Mouse (Mus musculus): ENCODE results near the gene Bcl2a1d. TPM values are rescaled to one million over a fixed set of nuclear protein-coding genes. Genes with fewer than 3 reads are reported as not detected.
A peak's percentile ranks its signal among the peaks of the same experiment; 100 is the strongest.
"Not testable (repeated sequence)": the region's sequence is repeated elsewhere in the genome, so short reads cannot be mapped to it uniquely, and the experiment has no call there.

Bcl2a1d gene
- not detected in 2 replicates for polyA plus RNA-seq (2012; ENCODE audit: insufficient read depth, low replicate concordance)

DNA sequence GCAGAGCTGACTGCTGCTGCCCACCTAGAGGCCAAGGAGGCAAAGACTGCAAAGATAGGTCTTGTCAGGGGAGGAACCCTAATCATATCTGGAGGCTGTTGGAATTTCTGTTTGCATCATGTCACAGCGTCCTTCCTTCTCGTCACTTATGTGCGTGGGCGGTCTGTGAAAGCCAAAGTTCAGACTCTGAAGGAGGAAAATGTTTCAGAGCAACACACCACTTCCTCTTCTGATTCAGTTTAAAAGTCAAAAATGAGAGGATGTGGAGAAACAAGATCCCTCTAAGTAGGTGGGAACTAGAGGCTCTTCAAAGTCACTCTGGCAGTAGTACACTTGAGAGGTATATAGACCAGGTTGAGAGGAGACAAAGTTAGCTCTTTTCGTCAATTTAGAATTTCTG lies at the start of gene Bcl2a1d:
Gene Bcl2a1d (minus strand): TSS at position 187 of the 400 bp plus-strand sequence.
- not testable (repeated sequence) for H3K27me3 ChIP-seq (replicated peaks); H3K4me1 ChIP-seq; H3K9me3 ChIP-seq; H3K36me3 ChIP-seq (replicated peaks; ENCODE audit: low read length); H3K4me3 ChIP-seq (replicated peaks)

DNA sequence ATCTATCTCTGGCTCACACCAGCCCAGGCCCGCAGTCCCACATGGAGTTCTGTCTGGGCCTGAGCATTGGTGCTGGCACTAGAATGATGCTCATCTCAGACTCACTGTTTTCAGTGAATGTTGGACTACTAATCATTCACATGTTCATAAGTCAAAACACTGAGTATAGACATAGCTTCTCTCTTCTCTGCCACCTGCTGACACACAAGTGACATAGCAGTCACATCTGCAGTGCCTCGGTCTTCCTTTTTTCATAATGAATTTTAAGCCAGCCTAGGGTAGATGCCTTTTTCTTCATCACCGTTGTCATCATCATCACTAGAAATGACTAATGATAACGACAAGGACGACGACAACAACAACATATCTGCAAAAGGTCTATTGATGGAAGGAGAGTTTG lies 38.5 kb upstream of the Bcl2a1d start:
- H3K4me3 ChIP-seq (replicated peaks); H3K9me3 ChIP-seq; H3K36me3 ChIP-seq (replicated peaks; ENCODE audit: low read length); H3K4me1 ChIP-seq; H3K27me3 ChIP-seq (replicated peaks): not testable (repeated sequence)

DNA sequence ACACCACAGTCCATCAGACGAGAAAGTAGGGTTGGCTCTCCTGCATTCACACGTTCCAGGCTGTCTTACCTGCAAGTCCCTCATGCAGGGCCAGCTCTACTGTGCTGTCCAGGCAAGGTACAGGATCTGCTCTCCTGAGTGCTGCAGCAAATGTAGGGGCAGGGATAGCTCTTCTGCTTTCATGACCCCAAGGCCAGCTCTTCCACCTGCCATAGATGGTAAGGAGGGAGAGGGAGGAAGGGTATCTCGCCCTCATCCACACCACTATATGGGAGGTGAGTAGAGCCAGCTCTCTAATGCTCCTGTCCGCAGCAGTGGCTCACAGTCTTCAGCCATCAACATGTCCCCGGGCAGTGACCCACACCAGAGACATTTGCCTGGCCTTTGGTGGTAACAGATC lies 37.8 kb upstream of the Bcl2a1d start:
- not testable (repeated sequence) for H3K4me3 ChIP-seq (replicated peaks); H3K27me3 ChIP-seq (replicated peaks); H3K4me1 ChIP-seq; H3K9me3 ChIP-seq; H3K36me3 ChIP-seq (replicated peaks; ENCODE audit: low read length)

DNA sequence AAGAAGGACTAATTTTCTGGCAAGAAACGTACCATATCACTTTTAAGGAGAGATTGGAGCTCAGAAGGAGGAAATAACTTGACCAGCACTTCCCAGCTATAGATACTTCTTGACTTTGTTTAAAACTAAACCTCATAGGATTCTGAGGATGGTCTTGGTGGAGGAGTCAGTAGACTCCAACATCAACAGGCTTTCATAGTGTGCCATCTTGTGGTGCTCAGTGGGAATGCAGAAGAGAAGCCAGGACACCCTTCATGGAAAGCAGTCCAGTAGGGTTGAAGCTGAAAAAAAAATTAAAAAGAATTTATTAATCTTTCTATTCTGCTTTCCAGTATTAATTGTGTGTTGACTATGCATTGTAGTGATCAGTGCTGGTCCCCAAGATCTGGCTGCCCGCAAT lies 15.0 kb upstream of the Bcl2a1d start:
- not testable (repeated sequence) for H3K4me3 ChIP-seq (replicated peaks); H3K27me3 ChIP-seq (replicated peaks); H3K9me3 ChIP-seq; H3K36me3 ChIP-seq (replicated peaks; ENCODE audit: low read length); H3K4me1 ChIP-seq

DNA sequence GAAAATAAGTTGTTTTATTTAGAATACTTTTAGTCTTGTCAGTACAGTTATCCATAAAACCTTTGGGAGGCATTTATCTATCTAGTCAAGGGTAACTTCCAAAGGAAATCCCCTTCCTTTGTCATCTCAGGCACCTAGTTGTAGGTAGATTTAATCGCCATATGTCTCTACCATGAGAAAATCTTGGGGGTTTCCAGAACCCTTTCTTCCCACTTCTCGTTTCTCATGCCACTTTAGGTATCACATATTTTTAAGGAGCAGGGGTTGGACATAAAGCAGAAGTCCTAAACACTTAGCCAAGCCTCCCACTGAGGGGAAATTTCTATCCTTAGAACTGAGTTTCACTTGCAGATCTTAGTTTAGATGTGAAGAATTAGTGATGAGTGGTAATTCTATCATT lies 14.3 kb upstream of the Bcl2a1d start:
- H3K36me3 ChIP-seq (replicated peaks; ENCODE audit: low read length); H3K4me3 ChIP-seq (replicated peaks); H3K4me1 ChIP-seq; H3K27me3 ChIP-seq (replicated peaks); H3K9me3 ChIP-seq: not testable (repeated sequence)

DNA sequence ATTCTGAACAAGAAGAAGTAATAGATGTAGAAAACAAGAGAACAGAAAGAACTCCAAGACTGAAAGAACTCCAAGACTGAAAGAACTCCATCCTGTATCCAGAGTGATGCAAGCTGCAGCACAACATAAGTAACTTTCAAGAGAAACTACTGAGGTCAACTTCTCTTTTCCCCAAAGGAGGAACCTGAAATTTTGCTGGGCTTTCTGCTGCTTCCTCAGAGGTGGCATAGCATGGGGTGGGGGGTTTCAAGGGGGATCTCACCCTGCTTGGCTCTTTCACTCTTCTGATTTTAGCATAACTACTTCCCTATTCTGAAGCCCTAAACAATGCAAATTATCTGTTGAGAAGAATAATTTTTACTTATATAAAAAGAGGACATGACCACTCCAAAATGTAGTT lies 3.6 kb upstream of the Bcl2a1d start:
- H3K4me1 ChIP-seq; H3K9me3 ChIP-seq; H3K36me3 ChIP-seq (replicated peaks; ENCODE audit: low read length); H3K27me3 ChIP-seq (replicated peaks); H3K4me3 ChIP-seq (replicated peaks): not testable (repeated sequence)

DNA sequence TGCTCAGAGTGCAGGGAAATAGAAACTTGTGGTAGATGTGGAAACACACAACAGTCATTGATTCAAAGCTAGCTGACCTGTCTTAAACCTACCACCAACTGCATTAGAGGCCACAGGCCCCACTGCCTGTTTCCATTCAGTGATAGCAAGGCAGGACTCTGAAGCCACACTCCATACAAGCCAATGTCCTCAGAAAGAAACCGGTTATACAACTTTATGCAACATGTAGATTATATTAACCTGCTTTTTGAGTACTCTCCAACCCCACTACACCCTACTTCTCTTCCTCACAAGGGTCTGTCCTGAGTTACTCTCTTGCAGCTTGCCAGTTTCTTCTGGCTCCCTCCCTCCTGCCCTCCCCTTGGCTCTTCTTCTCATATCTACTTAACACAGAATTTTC lies 1.5 kb upstream of the Bcl2a1d start:
- H3K27me3 ChIP-seq (replicated peaks); H3K4me3 ChIP-seq (replicated peaks); H3K9me3 ChIP-seq; H3K36me3 ChIP-seq (replicated peaks; ENCODE audit: low read length); H3K4me1 ChIP-seq: not testable (repeated sequence)

DNA sequence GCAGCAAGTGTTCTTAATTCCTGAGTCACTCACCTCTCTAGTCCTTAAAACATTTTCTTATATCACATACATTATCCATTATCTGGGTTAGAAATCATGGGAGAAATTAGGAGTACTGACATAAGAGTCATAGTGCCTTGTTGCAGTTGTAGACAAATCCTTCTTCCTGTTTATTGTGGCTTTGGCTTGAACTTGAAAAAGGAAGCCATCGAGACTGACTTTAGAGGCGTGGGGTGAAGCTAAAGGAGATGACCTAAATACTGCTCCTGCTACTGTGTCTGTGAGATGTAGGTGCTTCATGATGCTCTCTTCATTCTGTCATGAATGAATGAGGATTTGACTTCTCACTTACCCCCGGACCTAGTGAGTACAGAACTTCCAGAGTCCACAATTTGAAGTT lies 620 bp upstream of the Bcl2a1d start:
- not testable (repeated sequence) for H3K27me3 ChIP-seq (replicated peaks); H3K4me1 ChIP-seq; H3K4me3 ChIP-seq (replicated peaks); H3K9me3 ChIP-seq; H3K36me3 ChIP-seq (replicated peaks; ENCODE audit: low read length)

DNA sequence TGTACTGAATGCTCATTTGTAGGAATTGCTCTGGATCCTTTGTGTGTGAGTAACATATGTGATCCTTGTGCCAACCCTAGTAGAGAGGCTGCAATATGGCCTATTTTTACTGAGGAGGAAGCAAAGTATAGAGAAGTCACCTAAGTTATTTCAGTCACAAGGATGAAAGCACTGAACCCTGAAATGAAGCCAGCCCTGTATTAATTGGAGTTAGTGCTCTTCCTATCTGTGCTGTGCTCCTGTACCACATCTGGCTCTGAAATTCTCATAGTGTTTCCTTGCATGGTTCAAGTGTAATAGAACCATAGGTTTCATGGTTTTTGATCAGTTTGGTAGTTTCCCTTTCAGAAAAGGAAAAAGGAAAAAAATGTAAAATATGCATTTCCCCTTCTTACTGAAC lies 3.4 kb downstream of the Bcl2a1d start:
- H3K4me1 ChIP-seq; H3K4me3 ChIP-seq (replicated peaks); H3K27me3 ChIP-seq (replicated peaks); H3K36me3 ChIP-seq (replicated peaks; ENCODE audit: low read length); H3K9me3 ChIP-seq: not testable (repeated sequence)

DNA sequence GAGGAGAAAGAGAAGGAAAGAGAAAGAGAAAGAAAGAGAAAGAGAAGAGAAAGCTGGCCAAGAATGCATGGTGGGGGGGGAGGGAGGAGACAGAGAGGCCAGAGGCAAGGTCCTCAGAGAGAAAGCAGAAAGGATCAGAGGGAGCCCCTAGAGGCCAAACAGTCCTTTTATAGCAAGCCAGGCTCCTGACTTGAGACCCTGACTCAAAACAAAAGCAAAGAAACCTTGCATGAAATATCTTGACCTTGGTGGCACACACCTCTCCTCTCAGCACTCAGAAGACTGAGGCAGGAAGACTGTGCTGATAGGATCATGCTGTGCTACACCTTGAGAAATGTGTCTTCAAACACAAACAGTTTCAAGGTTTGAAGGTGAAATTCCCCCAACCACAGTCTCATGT lies 10.1 kb downstream of the Bcl2a1d start:
- H3K9me3 ChIP-seq; H3K27me3 ChIP-seq (replicated peaks); H3K4me3 ChIP-seq (replicated peaks); H3K36me3 ChIP-seq (replicated peaks; ENCODE audit: low read length); H3K4me1 ChIP-seq: not testable (repeated sequence)

DNA sequence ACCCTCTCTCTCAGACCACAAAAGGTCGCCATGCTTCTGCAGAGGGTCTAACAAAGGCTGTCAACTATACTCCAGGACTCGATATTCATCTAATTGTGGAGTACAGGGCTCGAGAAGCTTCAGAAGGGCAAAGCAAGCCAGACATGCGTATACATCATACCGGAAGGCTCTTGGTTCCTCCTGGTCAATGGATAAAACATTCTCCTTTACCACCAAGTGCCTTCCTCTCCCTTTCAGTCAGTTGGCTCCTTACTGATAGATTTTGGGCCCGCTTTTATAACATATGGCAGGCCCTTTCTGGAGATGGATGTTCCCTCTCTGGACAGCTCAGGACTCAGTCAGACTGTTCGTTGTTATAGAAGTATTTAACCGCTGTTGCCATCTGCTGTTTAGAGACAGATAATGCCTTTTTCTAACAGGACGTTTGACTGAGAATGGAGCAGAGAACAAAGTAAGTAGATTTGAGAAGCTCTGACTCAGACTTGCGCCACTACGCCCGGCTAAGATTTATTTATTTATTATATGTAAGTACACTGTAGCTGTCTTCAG lies 11.7 kb downstream of the Bcl2a1d start, which contains the start of gene Mthfsl:
Gene Mthfsl (minus strand): TSS at position 308 of the 549 bp plus-strand sequence.
- not testable (repeated sequence) for H3K27me3 ChIP-seq (replicated peaks); H3K4me1 ChIP-seq; H3K36me3 ChIP-seq (replicated peaks; ENCODE audit: low read length); H3K9me3 ChIP-seq
- peak within 1 kb of the TSS; percentile 89 for H3K4me3 ChIP-seq (replicated peaks)

DNA sequence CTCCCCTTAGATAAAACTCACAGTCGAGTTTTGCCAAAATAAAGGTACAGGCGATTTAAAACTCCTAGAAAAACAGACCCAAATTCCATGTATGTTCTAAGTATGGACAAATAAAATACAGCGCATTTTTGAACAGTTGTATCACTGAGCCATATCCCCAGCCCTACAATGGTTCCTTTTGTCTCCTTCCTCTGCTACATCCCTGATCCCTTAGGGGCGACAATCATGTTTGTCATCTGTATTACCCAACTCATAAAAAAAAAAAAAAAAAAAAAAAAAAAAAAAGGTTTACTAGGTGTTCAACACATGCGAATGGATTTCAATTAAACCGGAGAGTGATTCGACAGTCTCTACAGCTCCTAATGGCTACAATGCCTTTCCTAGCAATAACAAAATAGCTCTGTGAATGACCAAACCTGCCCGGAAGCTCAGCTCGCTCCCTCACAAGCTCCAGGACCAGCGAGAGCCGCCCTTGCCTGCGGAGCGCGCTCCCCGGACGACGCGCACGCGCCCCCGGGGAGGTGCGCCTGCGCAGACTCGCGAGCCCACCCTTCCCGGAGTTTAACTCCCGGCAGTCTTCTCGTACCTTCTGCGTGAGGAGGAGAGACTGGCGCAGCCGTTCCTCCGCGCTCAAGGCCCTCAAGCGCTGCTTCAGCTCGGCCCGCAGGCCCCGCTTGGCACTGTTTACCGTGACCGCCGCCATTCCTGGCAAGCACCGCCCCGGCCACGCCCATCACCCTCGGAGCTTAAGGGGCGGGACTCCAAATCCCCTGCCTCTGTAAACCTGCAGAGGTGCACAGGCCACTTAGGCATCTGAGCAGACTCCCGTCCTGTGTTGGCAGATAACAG lies 12.4 kb downstream of the Bcl2a1d start:
- H3K27me3 ChIP-seq (replicated peaks); H3K4me3 ChIP-seq (replicated peaks); H3K36me3 ChIP-seq (replicated peaks; ENCODE audit: low read length); H3K4me1 ChIP-seq; H3K9me3 ChIP-seq: not testable (repeated sequence)

DNA sequence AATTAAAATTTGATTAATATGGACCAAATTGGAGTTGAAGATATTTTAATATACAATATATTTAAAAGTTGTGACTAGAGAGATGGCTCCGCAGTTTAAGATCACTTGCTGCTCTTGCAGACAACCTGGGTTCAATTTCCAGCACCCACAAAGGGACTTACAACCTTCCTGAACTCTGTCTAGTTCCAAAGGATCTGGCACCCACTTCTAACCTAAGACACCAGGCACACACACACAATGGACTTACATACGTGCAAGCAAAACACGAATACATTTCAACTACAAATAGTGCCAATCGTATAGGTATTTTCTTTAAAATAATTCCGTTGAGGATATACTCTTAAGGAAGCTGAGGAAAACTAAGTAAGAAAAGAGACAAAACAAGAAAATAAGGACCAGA lies 13.1 kb downstream of the Bcl2a1d start:
- H3K27me3 ChIP-seq (replicated peaks); H3K4me1 ChIP-seq; H3K36me3 ChIP-seq (replicated peaks; ENCODE audit: low read length); H3K9me3 ChIP-seq; H3K4me3 ChIP-seq (replicated peaks): not testable (repeated sequence)

DNA sequence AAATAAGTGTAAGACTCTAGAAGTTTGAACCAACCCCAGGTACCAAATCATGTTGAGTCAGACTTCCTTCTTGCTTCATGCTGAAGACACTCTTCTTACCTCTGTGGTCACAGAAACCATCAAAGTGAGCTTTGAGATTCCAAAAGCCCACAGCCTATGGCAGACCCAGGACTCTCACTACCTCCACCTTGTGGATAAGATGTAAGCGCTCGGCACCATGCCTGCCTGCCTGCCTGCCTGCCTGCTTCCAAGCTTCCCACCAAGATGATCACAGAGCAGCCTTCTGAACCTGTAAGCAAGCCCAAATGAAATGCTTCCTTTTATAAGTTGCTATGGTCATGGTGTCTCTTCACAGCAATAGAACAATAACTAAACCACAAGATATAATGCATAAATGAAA lies 13.6 kb downstream of the Bcl2a1d start:
- not testable (repeated sequence) for H3K4me3 ChIP-seq (replicated peaks)

DNA sequence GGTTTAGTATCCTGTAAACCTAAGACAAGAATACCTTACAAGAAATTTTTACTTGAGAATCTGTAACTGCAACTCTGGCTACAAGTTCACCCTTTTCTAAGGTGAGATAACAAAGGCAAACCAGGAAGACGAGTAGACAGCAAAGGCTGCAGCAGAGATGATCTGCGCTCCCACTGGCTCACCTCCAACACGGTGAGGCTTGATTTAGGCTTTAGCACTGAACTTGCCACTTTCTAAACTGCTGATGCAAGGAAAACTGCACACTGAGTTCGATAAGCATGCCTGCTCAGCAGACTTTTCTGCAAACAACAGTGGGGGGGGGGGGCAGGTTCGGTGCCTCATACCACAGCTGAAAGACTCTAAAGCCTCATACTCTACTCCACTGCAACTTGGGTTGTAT lies 17.2 kb downstream of the Bcl2a1d start:
- H3K4me1 ChIP-seq; H3K9me3 ChIP-seq; H3K27me3 ChIP-seq (replicated peaks); H3K4me3 ChIP-seq (replicated peaks); H3K36me3 ChIP-seq (replicated peaks; ENCODE audit: low read length): not testable (repeated sequence)

More for the DNA sequence above, 13.6 kb downstream of the Bcl2a1d start:
- not testable (repeated sequence) for H3K9me3 ChIP-seq; H3K27me3 ChIP-seq (replicated peaks); H3K36me3 ChIP-seq (replicated peaks; ENCODE audit: low read length); H3K4me1 ChIP-seq

DNA sequence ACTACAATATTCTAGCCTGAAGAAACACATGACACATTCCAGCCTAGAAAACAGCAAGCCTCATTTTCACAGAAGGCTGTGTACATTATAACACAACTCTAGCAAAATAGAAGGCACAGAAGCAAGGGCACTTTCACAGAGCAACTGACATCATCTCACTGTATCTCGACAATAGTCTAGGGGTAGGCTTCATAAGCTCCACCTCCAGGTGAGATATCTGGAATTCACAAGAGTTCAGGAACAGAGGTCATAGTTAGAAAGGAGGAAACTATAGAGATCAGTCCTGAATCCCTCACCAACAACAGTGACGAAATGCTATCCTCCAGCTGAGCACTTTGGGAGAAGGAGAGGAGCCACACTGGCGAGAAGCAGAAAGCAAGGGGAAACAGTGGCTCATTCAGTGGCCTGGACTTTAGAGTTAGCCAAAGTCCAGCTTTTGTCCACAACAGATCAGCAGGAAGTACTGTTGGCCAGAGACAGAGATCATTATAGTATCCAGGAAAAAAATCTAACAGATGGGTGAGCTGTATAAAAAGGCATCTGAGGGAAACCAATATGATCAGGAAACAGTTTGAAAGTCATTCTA lies 19.5 kb downstream of the Bcl2a1d start:
- H3K9me3 ChIP-seq; H3K4me1 ChIP-seq; H3K27me3 ChIP-seq (replicated peaks); H3K36me3 ChIP-seq (replicated peaks; ENCODE audit: low read length); H3K4me3 ChIP-seq (replicated peaks): not testable (repeated sequence)

Data from megakaryocyte, embryonic 14.5 days (primary cell).